Mouse (Mus musculus): ENCODE data around the gene Prph2.

The Prph2 gene

DNA sequence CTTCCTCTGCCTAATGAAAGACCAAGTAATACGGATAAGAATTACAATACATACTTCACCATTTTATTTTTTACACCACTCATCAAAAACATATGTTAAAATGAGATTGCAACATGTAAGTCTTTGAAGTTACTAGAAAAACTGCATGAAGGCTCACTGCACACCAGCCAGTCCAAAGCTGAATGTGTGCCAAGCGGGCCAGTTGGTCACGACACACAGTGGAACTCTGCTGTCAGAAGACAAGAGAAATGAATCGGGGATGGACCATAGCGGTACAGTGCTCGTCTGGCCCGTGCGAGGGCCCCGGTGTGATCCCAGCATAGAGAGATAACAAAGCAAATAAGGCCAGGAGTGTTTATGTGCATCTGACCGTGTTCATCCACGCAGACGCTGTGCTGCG, 52.9 kb downstream of the Prph2 start:
- no peak for DNase-seq (ENCODE audit: low spot score in 2 of 2)

DNA sequence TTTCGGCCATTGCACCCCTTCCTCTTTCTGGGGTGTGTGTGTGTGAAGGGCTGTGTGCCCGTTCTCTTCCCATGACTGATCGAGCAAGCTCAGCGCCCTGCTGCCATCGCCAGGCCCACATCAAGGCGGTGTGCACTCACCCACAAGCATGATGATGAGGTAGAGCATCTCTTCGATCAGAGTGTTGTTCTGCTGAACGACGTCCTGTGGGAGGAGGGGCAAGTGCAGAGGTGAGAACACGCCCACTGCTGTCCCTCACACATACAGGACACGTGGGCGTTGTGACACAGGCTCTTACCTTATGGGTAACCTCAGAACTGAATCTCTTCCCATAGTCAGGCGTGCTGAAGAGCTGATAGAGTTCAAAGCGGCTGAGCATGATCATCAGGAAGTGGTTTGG, 56.6 kb downstream of the Prph2 start:
- peak; percentile 3 to 4 for DNase-seq (ENCODE audit: low spot score in 2 of 2)

DNA sequence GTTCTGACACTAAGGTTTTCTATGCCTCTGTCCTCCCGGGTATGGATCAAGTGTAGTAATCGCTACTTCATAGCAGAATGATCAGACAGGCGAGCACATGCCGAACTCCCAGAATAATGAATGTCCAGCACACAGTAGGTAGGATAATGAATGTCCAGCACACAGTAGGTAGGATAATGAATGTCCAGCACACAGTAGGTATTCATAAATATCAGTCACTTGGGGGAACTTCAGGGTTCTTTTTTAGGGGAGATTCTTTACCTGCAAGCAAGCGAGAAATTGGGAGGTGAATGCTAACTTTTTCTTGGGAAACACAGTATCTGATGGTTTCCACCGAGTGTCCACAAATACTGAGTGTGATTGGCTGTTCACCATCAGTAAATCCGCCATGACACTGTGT, 62.3 kb downstream of the Prph2 start:
- DNase-seq (ENCODE audit: low spot score in 2 of 2) = no peak

Data from spleen, postnatal 36 days (tissue).